Mouse (Mus musculus): ENCODE data around the gene Ascl3. TPM values are rescaled to one million over a fixed set of nuclear protein-coding genes. Genes with fewer than 3 reads are reported as not detected.

Gene Ascl3
- polyA plus RNA-seq, 1 experiment, result 0.92 TPM

GRCm38 (mm10) chr7:109754034-109754433 lies 22.5 kb upstream of the Ascl3 start:
- H3K36me3 ChIP-seq (ENCODE audit: control insufficient read depth, insufficient read depth, low read length), result no peaks in the 10 kb centered on the region
- TF ChIP-seq POLR2A (IDR thresholded peaks at IDR 0.05; ENCODE audit: low read depth, low read length), result no peak
- no peak for TF ChIP-seq CTCF (conservative IDR thresholded peaks at IDR 0.05; ENCODE audit: insufficient read depth, insufficient read length, low read depth, low read length)
- no peak overlapping the region for H3K27ac ChIP-seq (ENCODE audit: insufficient read depth, low read depth, low read length)
- no peak for DNase-seq
- no peaks in the 10 kb centered on the region for H3K27me3 ChIP-seq (replicated peaks; ENCODE audit: control insufficient read depth, insufficient read depth, low read length)
- 93% methylated on average over 8 of the region's 8 CpGs for WGBS
- H3K4me3 ChIP-seq (ENCODE audit: insufficient read depth, low read depth, low read length), result no peak overlapping the region
- peaks cover 12% of the 10 kb centered on the region for H3K4me1 ChIP-seq (ENCODE audit: control insufficient read depth, insufficient read depth, low read length)

GRCm38 (mm10) chr7:109752008-109752925 lies 20.7 kb upstream of the Ascl3 start, which contains the start of gene Tmem9b:
Tmem9b (minus strand) TSS chr7:109752875.
- DNase-seq, result peak; percentile 89
- H3K27me3 ChIP-seq (replicated peaks; ENCODE audit: control insufficient read depth, insufficient read depth, low read length), result no peaks in the 10 kb centered on the region
- TF ChIP-seq POLR2A (IDR thresholded peaks at IDR 0.05; ENCODE audit: low read depth, low read length), result peak; percentile 37
- TF ChIP-seq CTCF (conservative IDR thresholded peaks at IDR 0.05; ENCODE audit: insufficient read depth, insufficient read length, low read depth, low read length), result 0 out of 2 replicates have a peak, but pooled peaks have one; percentile 6
- under 1% methylated on average over 74 of the region's 74 CpGs for WGBS
- peak within 1 kb of the TSS; percentile 83 for H3K27ac ChIP-seq (ENCODE audit: insufficient read depth, low read depth, low read length)
- H3K4me1 ChIP-seq (ENCODE audit: control insufficient read depth, insufficient read depth, low read length), result peaks cover 15% of the 10 kb centered on the region
- no peaks in the 10 kb centered on the region for H3K36me3 ChIP-seq (ENCODE audit: control insufficient read depth, insufficient read depth, low read length)
- peak within 1 kb of the TSS; percentile 72 for H3K4me3 ChIP-seq (ENCODE audit: insufficient read depth, low read depth, low read length)

GRCm38 (mm10) chr7:109751427-109752007 lies 20.0 kb upstream of the Ascl3 start:
- DNase-seq, result peak; percentile 43
- TF ChIP-seq CTCF (conservative IDR thresholded peaks at IDR 0.05; ENCODE audit: insufficient read depth, insufficient read length, low read depth, low read length), result no peak
- no peak for TF ChIP-seq POLR2A (IDR thresholded peaks at IDR 0.05; ENCODE audit: low read depth, low read length)
- Histone ChIP-seq H3K36me3 (ENCODE audit: control insufficient read depth, insufficient read depth, low read length) (no peaks in the 10 kb centered on the region), H3K27ac (ENCODE audit: insufficient read depth, low read depth, low read length) (peak overlapping the region; percentile 83), H3K4me1 (ENCODE audit: control insufficient read depth, insufficient read depth, low read length) (peaks cover 12% of the 10 kb centered on the region), H3K27me3 (replicated peaks; ENCODE audit: control insufficient read depth, insufficient read depth, low read length) (no peaks in the 10 kb centered on the region), H3K4me3 (ENCODE audit: insufficient read depth, low read depth, low read length) (peak overlapping the region; percentile 72)
- WGBS, result 3% methylated on average over 13 of the region's 13 CpGs

- WGBS, result 18% methylated on average over 1 of the region's 1 CpGs
- Histone ChIP-seq H3K4me1 (ENCODE audit: control insufficient read depth, insufficient read depth, low read length) (peaks cover 5% of the 10 kb centered on the region), H3K4me3 (ENCODE audit: insufficient read depth, low read depth, low read length) (no peak overlapping the region), H3K36me3 (ENCODE audit: control insufficient read depth, insufficient read depth, low read length) (peaks cover 4% of the 10 kb centered on the region), H3K27me3 (replicated peaks; ENCODE audit: control insufficient read depth, insufficient read depth, low read length) (no peaks in the 10 kb centered on the region), H3K27ac (ENCODE audit: insufficient read depth, low read depth, low read length) (no peak overlapping the region)
- peak; percentile 46 for DNase-seq
- TF ChIP-seq POLR2A (IDR thresholded peaks at IDR 0.05; ENCODE audit: low read depth, low read length) (no peak), CTCF (conservative IDR thresholded peaks at IDR 0.05; ENCODE audit: insufficient read depth, insufficient read length, low read depth, low read length) (peak; percentile 35; the same call in 1 of the 2 replicates)
Measured at GRCm38 (mm10) chr7:109747747-109748146, 16.2 kb upstream of the Ascl3 start.

- no peak overlapping the region for H3K27ac ChIP-seq (ENCODE audit: insufficient read depth, low read depth, low read length)
Measured at GRCm38 (mm10) chr7:109741703-109742102, 10.2 kb upstream of the Ascl3 start.

GRCm38 (mm10) chr7:109741060-109741459 lies 9.5 kb upstream of the Ascl3 start:
- no peaks in the 10 kb centered on the region for H3K27me3 ChIP-seq (replicated peaks; ENCODE audit: control insufficient read depth, insufficient read depth, low read length)
- DNase-seq, result no peak
- peaks cover 12% of the 10 kb centered on the region for H3K36me3 ChIP-seq (ENCODE audit: control insufficient read depth, insufficient read depth, low read length)
- no peak for TF ChIP-seq POLR2A (IDR thresholded peaks at IDR 0.05; ENCODE audit: low read depth, low read length)
- TF ChIP-seq CTCF (conservative IDR thresholded peaks at IDR 0.05; ENCODE audit: insufficient read depth, insufficient read length, low read depth, low read length), result no peak
- H3K4me3 ChIP-seq (ENCODE audit: insufficient read depth, low read depth, low read length), result no peak overlapping the region
- H3K4me1 ChIP-seq (ENCODE audit: control insufficient read depth, insufficient read depth, low read length), result no peaks in the 10 kb centered on the region
- H3K27ac ChIP-seq (ENCODE audit: insufficient read depth, low read depth, low read length), result no peak overlapping the region
- WGBS, result 97% methylated on average over 1 of the region's 1 CpGs

More at GRCm38 (mm10) chr7:109741703-109742102, 10.2 kb upstream of the Ascl3 start:
- H3K36me3 ChIP-seq (ENCODE audit: control insufficient read depth, insufficient read depth, low read length), result peaks cover 9% of the 10 kb centered on the region
- no peak for DNase-seq
- no peaks in the 10 kb centered on the region for H3K4me1 ChIP-seq (ENCODE audit: control insufficient read depth, insufficient read depth, low read length)
- H3K4me3 ChIP-seq (ENCODE audit: insufficient read depth, low read depth, low read length), result no peak overlapping the region
- TF ChIP-seq POLR2A (IDR thresholded peaks at IDR 0.05; ENCODE audit: low read depth, low read length) (no peak), CTCF (conservative IDR thresholded peaks at IDR 0.05; ENCODE audit: insufficient read depth, insufficient read length, low read depth, low read length) (no peak)
- 79% methylated on average over 4 of the region's 4 CpGs for WGBS
- H3K27me3 ChIP-seq (replicated peaks; ENCODE audit: control insufficient read depth, insufficient read depth, low read length), result no peaks in the 10 kb centered on the region

Data from kidney, adult 2 months (tissue).